Mouse (Mus musculus) limb, embryonic 14.5 days (tissue): ENCODE results near the gene Plod3. TPM values are rescaled to one million over a fixed set of nuclear protein-coding genes. Genes with fewer than 3 reads are reported as not detected.

Source experiments
- ATAC-seq: fragments of 200-750 bp; cut with Nextera tagmentation; 2 replicates; pipeline ENCODE4 v1.8.0; 2017; ENCODE audit warnings: low read depth, moderate number of reproducible peaks, moderate TSS enrichment; ENCODE audit not compliant: low FRiP score
- DNase-seq: peaks from one replicate; pipeline ENCODE4 v3.0.0-alpha.2; 2015; ENCODE audit warnings: low spot score
- H3K27ac ChIP-seq: fragments of 300-500 bp; sonication (generic); replicated peaks from 2 replicates; pipeline ENCODE4 v1.5.1; 2014; ENCODE audit warnings: low read depth, mild to moderate bottlenecking, low read length, moderate library complexity, mixed read lengths
- H3K27me3 ChIP-seq: fragments of 300-500 bp; sonication (generic); 2 replicates; pipeline ENCODE4 v1.6.1; 2014; ENCODE audit warnings: low read length, mixed read lengths; ENCODE audit not compliant: control insufficient read depth, insufficient read depth
- H3K36me3 ChIP-seq: fragments of 300-500 bp; sonication (generic); 2 replicates; pipeline ENCODE4 v1.6.1; 2014; ENCODE audit warnings: mild to moderate bottlenecking, low read length, moderate library complexity, mixed read lengths; ENCODE audit not compliant: control insufficient read depth, insufficient read depth
- H3K4me1 ChIP-seq: fragments of 300-500 bp; sonication (generic); 2 replicates; pipeline ENCODE4 v1.6.1; 2014; ENCODE audit warnings: antibody characterized with exemption, low read length, mixed read lengths; ENCODE audit not compliant: control insufficient read depth, insufficient read depth
- H3K4me2 ChIP-seq: fragments of 300-500 bp; sonication (generic); replicated peaks from 2 replicates; pipeline ENCODE4 v1.6.1; 2014; ENCODE audit warnings: low read depth, mild to moderate bottlenecking, low read length, moderate library complexity; ENCODE audit not compliant: severe bottlenecking
- H3K4me3 ChIP-seq: fragments of 300-500 bp; sonication (generic); replicated peaks from 2 replicates; pipeline ENCODE4 v1.5.1; 2014; ENCODE audit warnings: low read length
- H3K9ac ChIP-seq: fragments of 300-500 bp; sonication (generic); 2 replicates; pipeline ENCODE4 v1.6.1; 2014; ENCODE audit warnings: mild to moderate bottlenecking, low read depth, low read length, moderate library complexity; ENCODE audit not compliant: severe bottlenecking
- H3K9me3 ChIP-seq: fragments of 300-500 bp; sonication (generic); 2 replicates; pipeline ENCODE4 v1.6.1; 2016; ENCODE audit warnings: low read length; ENCODE audit not compliant: control insufficient read depth
- POLR2A ChIP-seq: fragments of 200-500 bp; IDR thresholded peaks from 2 replicates; pipeline ENCODE4 v1.8.0; 2012; ENCODE audit warnings: inconsistent platforms, mild to moderate bottlenecking, moderate library complexity, borderline replicate concordance; ENCODE audit not compliant: insufficient read depth, insufficient read length; ENCODE audit errors: extremely low read depth
- WGBS: fragments of 180-500 bp; shearing (Covaris S2); extraction: QIAGEN DNeasy Blood & Tissue Kit; methylation state at CpG from one replicate; pipeline ENCODE4 v1.1.7; 2014; 5-methylcytosine and 5-hydroxymethylcytosine counted together
- polyA plus RNA-seq, 2 experiments: library from polyadenylated mRNA; depleted of rRNA in 1 of 2; stranded (reverse) in 1 of 2; unstranded in 1 of 2; fragments of >200 nt; fragmentation: Nextera tagmentation in 1 of 2; extraction: Ambion mirVana in 1 of 2; gene quantifications; 2 replicates each; pipeline versions ENCODE4 v1.2.1 to v1.2.3; 2012 to 2014

Gene Plod3
- polyA plus RNA-seq, 2 experiments = 54.0 to 114 TPM

GRCm38 (mm10) chr5:136967592-136967991 lies 19.2 kb upstream of the Plod3 start:
- peaks cover 9% of the 10 kb centered on the region; the same call in 1 of the 2 replicates for H3K4me1 ChIP-seq
- H3K27me3 ChIP-seq = no peaks in the 10 kb centered on the region
- no peak overlapping the region for H3K9ac ChIP-seq
- H3K36me3 ChIP-seq = peaks cover 36% of the 10 kb centered on the region
- H3K27ac ChIP-seq = no peak overlapping the region
- no peak for ATAC-seq
- 72% methylated on average over 10 of the region's 10 CpGs for WGBS
- H3K9me3 ChIP-seq = no peaks in the 10 kb centered on the region
- DNase-seq = no peak
- no peak for TF ChIP-seq POLR2A
- H3K4me3 ChIP-seq = no peak overlapping the region
- no peak overlapping the region for H3K4me2 ChIP-seq

GRCm38 (mm10) chr5:136970703-136971102 lies 16.1 kb upstream of the Plod3 start:
- WGBS = 78% methylated on average over 1 of the region's 1 CpGs

GRCm38 (mm10) chr5:136973670-136974069 lies 13.1 kb upstream of the Plod3 start:
- Histone ChIP-seq H3K36me3 (no peaks in the 10 kb centered on the region), H3K4me2 (no peak overlapping the region), H3K4me3 (no peak overlapping the region), H3K9me3 (no peaks in the 10 kb centered on the region), H3K27me3 (no peaks in the 10 kb centered on the region), H3K9ac (no peak overlapping the region), H3K27ac (no peak overlapping the region), H3K4me1 (no peaks in the 10 kb centered on the region)
- no peak for TF ChIP-seq POLR2A
- WGBS = 76% methylated on average over 8 of the region's 8 CpGs
- ATAC-seq (no peak), DNase-seq (no peak)

More at GRCm38 (mm10) chr5:136970703-136971102, 16.1 kb upstream of the Plod3 start:
- Histone ChIP-seq H3K4me2 (no peak overlapping the region), H3K27me3 (no peaks in the 10 kb centered on the region), H3K9ac (no peak overlapping the region), H3K4me1 (peaks cover 4% of the 10 kb centered on the region; the same call in 1 of the 2 replicates), H3K36me3 (peaks cover 9% of the 10 kb centered on the region), H3K4me3 (no peak overlapping the region), H3K27ac (no peak overlapping the region), H3K9me3 (no peaks in the 10 kb centered on the region)
- no peak for TF ChIP-seq POLR2A
- no peak for DNase-seq
- no peak for ATAC-seq

GRCm38 (mm10) chr5:136977769-136978168 lies 9.1 kb upstream of the Plod3 start:
- 81% methylated on average over 4 of the region's 4 CpGs for WGBS
- Histone ChIP-seq H3K27me3 (no peaks in the 10 kb centered on the region), H3K9ac (no peak overlapping the region), H3K36me3 (peaks cover 12% of the 10 kb centered on the region), H3K4me2 (no peak overlapping the region), H3K27ac (no peak overlapping the region), H3K9me3 (no peaks in the 10 kb centered on the region), H3K4me1 (no peaks in the 10 kb centered on the region), H3K4me3 (no peak overlapping the region)
- no peak for ATAC-seq
- no peak for DNase-seq
- no peak for TF ChIP-seq POLR2A

GRCm38 (mm10) chr5:136979762-136980161 lies 7.1 kb upstream of the Plod3 start:
- Histone ChIP-seq H3K9ac (no peak overlapping the region), H3K27ac (no peak overlapping the region), H3K4me1 (no peaks in the 10 kb centered on the region), H3K4me2 (no peak overlapping the region), H3K4me3 (no peak overlapping the region), H3K36me3 (peaks cover 15% of the 10 kb centered on the region), H3K9me3 (no peaks in the 10 kb centered on the region), H3K27me3 (no peaks in the 10 kb centered on the region)
- no peak for TF ChIP-seq POLR2A
- WGBS = 67% methylated on average over 2 of the region's 2 CpGs
- DNase-seq (no peak), ATAC-seq (no peak)

GRCm38 (mm10) chr5:136980974-136981373 lies 5.8 kb upstream of the Plod3 start:
- Histone ChIP-seq H3K4me2 (no peak overlapping the region), H3K27ac (no peak overlapping the region), H3K27me3 (no peaks in the 10 kb centered on the region), H3K9me3 (no peaks in the 10 kb centered on the region), H3K4me1 (peaks cover 2% of the 10 kb centered on the region), H3K4me3 (no peak overlapping the region), H3K9ac (no peak overlapping the region), H3K36me3 (peaks cover 15% of the 10 kb centered on the region)
- ATAC-seq = no peak
- 91% methylated on average over 8 of the region's 8 CpGs for WGBS
- no peak for DNase-seq
- no peak for TF ChIP-seq POLR2A
